Mouse (Mus musculus) erythroblast, embryonic 14.5 days (primary cell): ENCODE measurements around the gene Il4ra. TPM values are rescaled to one million over a fixed set of nuclear protein-coding genes. Genes with fewer than 3 reads are reported as not detected.

ENCODE experiments used
- H3K27me3 ChIP-seq: 2 replicates; pipeline ENCODE4 v1.6.1; 2012; ENCODE audit warnings: inconsistent platforms; ENCODE audit not compliant: control insufficient read depth
- H3K36me3 ChIP-seq: 2 replicates; pipeline ENCODE4 v1.6.1; 2012; ENCODE audit warnings: mild to moderate bottlenecking, inconsistent platforms; ENCODE audit not compliant: control insufficient read depth
- H3K4me1 ChIP-seq: 2 replicates; pipeline ENCODE4 v1.6.1; 2012; ENCODE audit warnings: inconsistent platforms; ENCODE audit not compliant: control insufficient read depth
- H3K4me3 ChIP-seq: replicated peaks from 2 replicates; pipeline ENCODE3; 2012; ENCODE audit warnings: moderate library complexity, mild to moderate bottlenecking, inconsistent platforms
- H3K9me3 ChIP-seq: 2 replicates; pipeline ENCODE4 v1.6.1; 2012; ENCODE audit warnings: low read length, inconsistent platforms, mixed read lengths; ENCODE audit not compliant: control insufficient read depth
- GATA1 ChIP-seq: IDR thresholded peaks from 2 replicates; pipeline ENCODE4 v1.6.1; 2012; ENCODE audit warnings: low read length, inconsistent platforms, mixed read lengths
- TAL1 ChIP-seq: IDR thresholded peaks from 3 replicates; pipeline ENCODE4 v1.6.1; 2012; ENCODE audit warnings: low read length, inconsistent platforms, mixed read lengths
- polyA plus RNA-seq: library from polyadenylated mRNA; stranded (reverse); fragments of >175 nt; gene quantifications from 2 replicates; pipeline ENCODE4 v1.2.3, GENCODE M21; 2012

The Il4ra gene
- polyA plus RNA-seq, 1 experiment: 0.09 TPM

DNA sequence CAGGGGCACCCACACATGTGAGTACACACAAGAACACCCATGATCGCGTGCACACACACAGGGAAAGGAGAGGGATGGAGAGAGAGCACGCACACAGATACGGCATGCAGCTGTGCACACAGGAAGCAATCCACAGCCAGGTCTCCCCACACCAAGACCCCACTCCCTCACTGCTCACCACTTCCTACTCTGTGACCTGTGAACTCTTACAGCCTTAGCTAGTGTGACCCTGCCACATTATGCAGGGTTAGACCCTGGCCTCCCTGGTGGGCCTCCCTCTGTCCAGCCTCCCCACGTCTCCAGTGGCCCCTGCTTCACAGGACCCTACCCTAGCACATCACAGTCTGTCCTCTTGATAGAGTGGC is 32.1 kb downstream of the Il4ra start:
- TF ChIP-seq GATA1: no peak
- Histone ChIP-seq H3K27me3 (peaks cover 21% of the 10 kb centered on the region), H3K36me3 (no peaks in the 10 kb centered on the region), H3K4me1 (peaks cover 8% of the 10 kb centered on the region), H3K4me3 (no peak overlapping the region), H3K9me3 (peaks cover 6% of the 10 kb centered on the region)

DNA sequence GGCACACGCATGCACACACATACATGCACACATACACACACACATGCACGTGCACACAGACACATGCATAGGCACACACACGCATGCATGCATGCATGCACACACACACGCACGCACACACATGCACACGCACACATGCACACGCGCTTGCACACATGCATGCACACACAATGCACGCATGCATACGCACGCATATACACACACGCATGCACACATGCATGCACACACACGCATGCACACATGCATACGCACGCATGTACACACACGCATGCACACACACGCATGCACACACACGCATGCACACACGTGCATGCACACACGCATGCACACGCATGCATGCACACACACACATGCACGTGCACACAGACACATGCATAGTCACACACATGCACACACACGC is 34.4 kb downstream of the Il4ra start:
- TF ChIP-seq TAL1 (no peak), GATA1 (no peak)
- H3K9me3 ChIP-seq: peaks cover 6% of the 10 kb centered on the region
- no peaks in the 10 kb centered on the region for H3K36me3 ChIP-seq
- peaks cover 5% of the 10 kb centered on the region for H3K27me3 ChIP-seq
- H3K4me3 ChIP-seq: no peak overlapping the region
- peaks cover 3% of the 10 kb centered on the region for H3K4me1 ChIP-seq

DNA sequence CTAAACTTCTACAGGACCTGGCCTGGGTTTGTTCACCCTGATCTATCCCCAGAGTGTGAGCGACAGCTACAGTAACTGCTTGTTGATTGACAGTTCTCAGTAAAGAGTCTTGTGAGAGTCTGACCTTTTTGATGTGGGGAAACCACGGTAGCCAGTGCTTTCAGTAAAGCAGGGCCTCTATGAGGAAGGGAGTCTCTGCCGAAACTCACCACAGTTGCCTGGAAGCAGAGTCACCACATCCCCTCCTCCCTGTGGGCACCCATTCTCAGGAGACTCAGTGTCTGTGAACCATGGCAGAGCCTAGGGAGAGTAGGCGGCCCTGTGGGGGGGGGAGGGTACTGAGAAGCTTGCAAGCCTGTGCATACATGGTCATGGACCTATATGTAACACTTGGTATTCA is 36.8 kb downstream of the Il4ra start:
- H3K4me3 ChIP-seq: no peak overlapping the region
- peaks cover 3% of the 10 kb centered on the region for H3K27me3 ChIP-seq
- TF ChIP-seq GATA1 (no peak), TAL1 (no peak)
- H3K9me3 ChIP-seq: peaks cover 6% of the 10 kb centered on the region
- no peaks in the 10 kb centered on the region for H3K4me1 ChIP-seq
- no peaks in the 10 kb centered on the region for H3K36me3 ChIP-seq

DNA sequence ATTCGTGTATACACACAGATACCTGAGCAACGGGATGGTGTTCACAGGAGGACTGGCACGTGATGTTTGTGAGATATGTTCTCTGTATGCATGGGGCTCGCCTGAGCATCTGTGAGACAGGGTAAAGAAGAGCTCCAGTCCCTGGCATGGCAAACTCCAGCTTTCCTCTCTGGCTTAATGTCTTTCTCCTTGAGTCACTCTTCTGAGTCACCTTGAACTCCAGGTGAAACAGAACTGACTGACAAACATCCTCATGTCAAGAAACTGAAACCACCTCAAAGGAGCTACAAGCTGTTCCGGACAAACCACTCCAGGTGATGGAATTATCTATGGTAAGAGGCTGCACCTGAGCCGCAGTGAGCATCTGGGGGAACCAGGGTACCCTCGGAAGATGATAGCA is 38.0 kb downstream of the Il4ra start:
- no peaks in the 10 kb centered on the region for H3K4me1 ChIP-seq
- H3K27me3 ChIP-seq: peaks cover 3% of the 10 kb centered on the region; the same call in 1 of the 2 replicates
- H3K9me3 ChIP-seq: peaks cover 6% of the 10 kb centered on the region
- TF ChIP-seq TAL1 (no peak), GATA1 (no peak)
- H3K4me3 ChIP-seq: no peak overlapping the region
- no peaks in the 10 kb centered on the region for H3K36me3 ChIP-seq

DNA sequence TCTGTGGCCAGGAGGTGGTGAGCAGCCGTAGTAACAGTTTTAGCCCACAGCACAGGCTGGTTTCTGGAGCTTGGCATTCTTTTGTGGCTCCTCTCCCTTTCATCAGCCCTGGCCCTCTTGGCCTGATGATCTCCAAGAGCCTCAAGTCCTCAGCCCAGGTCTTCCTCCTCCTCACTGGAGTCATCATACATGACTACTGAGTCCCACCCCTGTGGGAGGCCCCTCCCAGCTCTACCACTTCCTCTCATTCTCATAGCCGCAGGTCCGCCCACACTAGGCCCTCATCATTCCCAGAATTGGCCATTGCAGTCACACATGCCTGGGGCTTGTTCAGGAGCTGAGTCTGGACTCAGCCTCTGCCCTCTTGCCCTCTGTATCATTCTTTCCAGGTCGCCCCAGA is 41.9 kb downstream of the Il4ra start:
- no peak overlapping the region for H3K4me3 ChIP-seq
- no peak for TF ChIP-seq TAL1
- TF ChIP-seq GATA1: no peak

DNA sequence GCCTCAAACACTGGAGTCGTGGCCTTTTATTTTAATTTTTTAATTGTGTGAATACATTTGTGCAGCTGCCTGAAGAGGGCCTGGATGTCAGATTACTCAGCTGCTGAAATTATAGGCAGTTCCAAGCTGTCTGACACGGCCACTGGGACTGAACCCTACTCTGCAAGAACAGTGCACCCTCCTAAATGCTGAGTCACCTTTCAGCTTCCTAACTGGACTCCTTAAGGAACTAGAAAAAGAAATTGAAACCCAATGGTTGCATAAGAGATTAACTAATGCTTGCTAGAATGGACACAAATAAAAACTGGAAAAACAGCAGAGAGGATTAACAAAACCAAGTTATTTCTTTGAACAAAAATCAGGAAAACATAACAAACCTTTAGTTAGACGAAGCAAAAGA is 44.5 kb downstream of the Il4ra start:
- TF ChIP-seq TAL1 (no peak), GATA1 (no peak)
- Histone ChIP-seq H3K9me3 (no peaks in the 10 kb centered on the region), H3K36me3 (no peaks in the 10 kb centered on the region), H3K27me3 (no peaks in the 10 kb centered on the region), H3K4me3 (no peak overlapping the region), H3K4me1 (no peaks in the 10 kb centered on the region)

More for the DNA sequence above, 41.9 kb downstream of the Il4ra start:
- Histone ChIP-seq H3K9me3 (no peaks in the 10 kb centered on the region), H3K36me3 (no peaks in the 10 kb centered on the region), H3K27me3 (no peaks in the 10 kb centered on the region), H3K4me1 (no peaks in the 10 kb centered on the region)

DNA sequence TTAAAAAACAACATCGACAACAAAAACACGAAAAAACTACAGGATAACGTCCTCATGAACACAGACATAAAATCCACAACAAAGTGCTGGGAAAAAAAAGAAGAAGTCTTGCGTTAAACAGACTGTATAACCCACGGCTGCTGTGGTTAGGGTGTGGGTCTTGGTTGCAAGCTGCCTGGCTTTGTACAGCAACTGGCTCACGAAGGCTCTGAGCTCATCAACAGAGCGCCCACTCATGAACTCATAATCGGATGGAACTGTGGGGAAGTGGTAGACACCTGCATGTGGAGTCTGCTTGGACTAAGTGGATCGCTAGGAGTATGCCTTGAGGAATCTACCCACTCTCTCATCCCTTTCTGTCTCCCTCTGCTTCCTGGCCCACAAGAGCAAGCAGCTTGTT is 45.2 kb downstream of the Il4ra start:
- no peak overlapping the region for H3K4me3 ChIP-seq
- no peaks in the 10 kb centered on the region for H3K36me3 ChIP-seq
- H3K27me3 ChIP-seq: no peaks in the 10 kb centered on the region
- H3K9me3 ChIP-seq: no peaks in the 10 kb centered on the region
- no peak for TF ChIP-seq GATA1
- no peak for TF ChIP-seq TAL1
- H3K4me1 ChIP-seq: no peaks in the 10 kb centered on the region

DNA sequence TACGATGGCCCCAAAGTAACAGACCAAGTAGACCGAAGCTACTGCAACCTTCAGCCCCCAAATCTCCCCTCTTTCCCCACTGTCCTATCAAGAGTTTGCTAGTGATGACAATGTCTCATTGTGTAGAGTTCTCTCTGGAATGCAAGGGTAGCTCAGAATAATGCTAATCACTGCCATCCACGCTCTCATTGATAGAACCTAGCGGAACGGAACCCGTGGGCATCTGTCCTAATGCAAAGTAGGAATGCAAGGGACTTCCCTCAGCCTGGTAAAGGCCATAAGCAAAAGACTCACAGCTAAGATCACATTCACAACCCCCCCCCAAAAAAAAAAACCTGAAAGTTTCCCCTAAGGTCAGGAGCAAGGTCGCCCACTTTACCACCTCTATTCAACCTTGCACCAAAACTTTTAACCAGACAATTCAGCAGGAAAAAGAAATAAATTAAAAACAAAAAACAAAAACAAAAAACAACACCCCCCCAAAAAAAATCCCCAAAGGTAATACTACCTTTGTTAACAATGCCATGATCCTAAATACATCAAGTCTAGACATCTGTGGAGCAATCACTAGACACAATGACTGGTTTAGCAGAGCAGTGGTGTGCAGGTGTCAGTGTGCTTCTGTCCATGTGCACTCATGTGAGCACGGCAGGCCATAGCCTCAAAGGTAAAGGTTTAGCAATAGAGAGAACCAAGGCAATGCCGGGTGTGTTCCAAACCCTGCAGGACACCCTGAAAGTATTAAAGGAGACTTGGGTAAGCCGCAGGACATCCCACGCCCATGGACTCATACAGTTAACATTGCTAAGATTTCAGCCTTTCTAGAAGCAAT is 45.8 kb downstream of the Il4ra start:
- H3K4me1 ChIP-seq: no peaks in the 10 kb centered on the region
- no peak for TF ChIP-seq TAL1
- TF ChIP-seq GATA1: no peak
- no peaks in the 10 kb centered on the region for H3K36me3 ChIP-seq
- no peak overlapping the region for H3K4me3 ChIP-seq
- H3K9me3 ChIP-seq: no peaks in the 10 kb centered on the region
- no peaks in the 10 kb centered on the region for H3K27me3 ChIP-seq

DNA sequence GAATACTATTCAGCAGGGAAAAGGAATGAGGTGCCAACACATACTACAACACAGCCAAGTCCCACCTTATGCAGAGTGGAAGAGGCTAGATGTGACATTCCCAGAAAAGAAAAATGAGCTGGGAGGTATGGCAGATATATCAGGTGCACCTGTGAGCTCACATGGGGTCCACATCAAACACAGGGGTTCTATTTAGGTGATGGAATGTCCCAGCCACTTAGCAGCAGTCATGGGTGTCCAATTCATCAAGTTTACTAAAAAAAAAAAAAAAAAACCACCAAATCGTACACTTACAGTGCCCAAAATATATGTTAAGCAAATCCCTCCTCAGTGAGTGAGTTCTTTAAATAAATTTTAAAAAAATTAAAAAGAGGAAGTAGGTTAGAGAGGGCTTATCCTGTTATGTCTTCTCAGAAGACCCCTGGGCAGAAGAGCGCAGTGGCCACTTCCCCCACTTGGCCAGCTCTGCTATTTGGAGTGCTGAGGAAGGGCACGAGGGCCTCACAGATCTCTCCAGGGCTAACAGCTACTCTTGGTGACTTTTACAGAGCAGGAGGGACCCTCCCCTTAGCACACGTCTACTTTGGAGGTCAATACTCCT is 47.6 kb downstream of the Il4ra start:
- no peak overlapping the region for H3K4me3 ChIP-seq
- no peaks in the 10 kb centered on the region for H3K36me3 ChIP-seq
- TF ChIP-seq TAL1: no peak
- TF ChIP-seq GATA1: no peak
- H3K27me3 ChIP-seq: peaks cover 4% of the 10 kb centered on the region
- H3K4me1 ChIP-seq: peaks cover 3% of the 10 kb centered on the region; the same call in 1 of the 2 replicates
- H3K9me3 ChIP-seq: no peaks in the 10 kb centered on the region

DNA sequence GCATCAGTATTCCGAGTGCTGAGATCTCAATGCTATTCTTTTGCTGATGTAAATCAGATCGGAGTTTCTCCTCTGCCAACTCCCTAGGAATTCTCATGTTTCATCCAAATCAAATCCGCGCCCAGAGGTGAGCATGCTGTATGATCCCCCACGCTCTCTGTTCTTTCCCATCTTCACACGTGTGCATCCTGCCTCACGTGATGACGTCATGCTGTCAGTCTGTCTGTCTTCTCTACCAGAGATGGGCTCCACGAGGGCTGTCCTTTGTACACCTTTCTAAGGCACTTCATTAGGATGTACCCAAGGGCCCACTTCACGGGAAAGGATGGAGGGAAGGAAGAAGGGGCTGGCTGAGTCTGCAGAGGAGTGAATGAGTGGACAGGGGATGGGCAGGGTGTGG is 48.2 kb downstream of the Il4ra start:
- H3K9me3 ChIP-seq: no peaks in the 10 kb centered on the region
- H3K27me3 ChIP-seq: peaks cover 4% of the 10 kb centered on the region
- H3K4me1 ChIP-seq: peaks cover 3% of the 10 kb centered on the region; the same call in 1 of the 2 replicates
- H3K4me3 ChIP-seq: no peak overlapping the region
- no peak for TF ChIP-seq TAL1
- H3K36me3 ChIP-seq: no peaks in the 10 kb centered on the region
